Mouse (Mus musculus) CH12.LX (cell line): ENCODE data around the gene Cldn18. TPM values are rescaled to one million over a fixed set of nuclear protein-coding genes. Genes with fewer than 3 reads are reported as not detected.

Experiments
- DNase-seq: peaks from one replicate; pipeline ENCODE4 v3.0.0-alpha.2; 2013; ENCODE audit errors: extremely low read depth
- H3K27ac ChIP-seq: 2 replicates; pipeline ENCODE4 v1.5.1; 2012; ENCODE audit warnings: low read depth, mild to moderate bottlenecking, control low read depth, moderate library complexity; ENCODE audit not compliant: insufficient read depth
- H3K27me3 ChIP-seq: replicated peaks from 2 replicates; pipeline ENCODE3; 2012; ENCODE audit warnings: inconsistent platforms
- H3K36me3 ChIP-seq, 2 experiments: replicated peaks in 1 of 2; 2 replicates each; pipeline versions ENCODE3 to v1.6.1; 2012; ENCODE audit warnings: inconsistent platforms in 1 of 2, low read length in 1 of 2, mild to moderate bottlenecking in 1 of 2, mixed read lengths in 1 of 2, moderate library complexity in 1 of 2; ENCODE audit not compliant: control insufficient read depth in 1 of 2, insufficient read depth in 1 of 2
- H3K4me1 ChIP-seq, 2 experiments: 2 replicates each; pipeline ENCODE4 v1.6.1; 2012; ENCODE audit warnings: inconsistent platforms in 1 of 2, moderate library complexity in 1 of 2; ENCODE audit not compliant: insufficient read depth in 2 of 2, control insufficient read depth in 1 of 2
- H3K4me2 ChIP-seq: 2 replicates; pipeline ENCODE4 v1.6.1; 2012; ENCODE audit warnings: low read depth, mild to moderate bottlenecking, control low read depth; ENCODE audit not compliant: poor library complexity, insufficient read depth, severe bottlenecking
- H3K4me3 ChIP-seq, 3 experiments: fragments of 150-350 bp in 1 of 3; sonication (generic) in 1 of 3; replicated peaks in 1 of 3; 2 replicates each; pipeline versions ENCODE3 to v1.5.1; 2011 to 2012; ENCODE audit warnings: low read depth in 2 of 3, low read length in 2 of 3, mild to moderate bottlenecking in 2 of 3, moderate library complexity in 2 of 3, control low read depth in 1 of 3, improper control_type of control experiment in 1 of 3, inconsistent platforms in 1 of 3, mixed read lengths in 1 of 3; ENCODE audit not compliant: poor library complexity in 1 of 3
- H3K79me2 ChIP-seq: replicated peaks from 2 replicates; pipeline ENCODE4 v1.6.1; 2012; ENCODE audit warnings: mild to moderate bottlenecking, moderate library complexity; ENCODE audit not compliant: control insufficient read depth, poor library complexity, insufficient read depth, severe bottlenecking; ENCODE audit errors: extremely low read depth
- H3K9ac ChIP-seq: 2 replicates; pipeline ENCODE4 v1.6.1; 2012; ENCODE audit warnings: low read depth, mild to moderate bottlenecking, control low read depth, moderate library complexity; ENCODE audit not compliant: insufficient read depth
- H3K9me3 ChIP-seq: replicated peaks from 2 replicates; pipeline ENCODE3; 2012; ENCODE audit warnings: low read length, inconsistent platforms, mixed read lengths
- CHD2 ChIP-seq: IDR thresholded peaks from 2 replicates; pipeline ENCODE4 v1.6.1; 2011; ENCODE audit warnings: low read length, improper control_type of control experiment
- CTCF ChIP-seq, 2 experiments: IDR thresholded peaks in 1 of 2; conservative IDR thresholded peaks in 1 of 2; 2 replicates each; pipeline ENCODE4 v1.5.1; 2011 to 2012; ENCODE audit warnings: low read depth in 2 of 2, low read length in 2 of 2, improper control_type of control experiment in 1 of 2, inconsistent platforms in 1 of 2, mild to moderate bottlenecking in 1 of 2, moderate library complexity in 1 of 2
- ELF1 ChIP-seq: IDR thresholded peaks from 2 replicates; pipeline ENCODE4 v1.6.1; 2014; ENCODE audit warnings: low read depth, mild to moderate bottlenecking, inconsistent platforms, low read length, improper control_type of control experiment
- ETS1 ChIP-seq: conservative IDR thresholded peaks from 2 replicates; pipeline ENCODE4 v1.6.1; 2012; ENCODE audit warnings: low read depth, mild to moderate bottlenecking, inconsistent platforms, low read length, improper control_type of control experiment, moderate library complexity
- GABPA ChIP-seq: IDR thresholded peaks from 2 replicates; pipeline ENCODE4 v1.6.1; 2012; ENCODE audit warnings: low read depth, low read length, improper control_type of control experiment, inconsistent platforms; ENCODE audit not compliant: insufficient replicate concordance
- HCFC1 ChIP-seq: IDR thresholded peaks from 2 replicates; pipeline ENCODE4 v1.6.1; 2012; ENCODE audit warnings: low read depth, mild to moderate bottlenecking, inconsistent platforms, low read length, improper control_type of control experiment
- JUN ChIP-seq: IDR thresholded peaks from 2 replicates; pipeline ENCODE4 v1.6.1; 2011; ENCODE audit warnings: low read depth, mild to moderate bottlenecking, low read length, improper control_type of control experiment, moderate library complexity; ENCODE audit not compliant: insufficient read depth
- JUND ChIP-seq: conservative IDR thresholded peaks from 2 replicates; pipeline ENCODE4 v1.6.1; 2011; ENCODE audit warnings: low read depth, low read length, improper control_type of control experiment
- KAT2A ChIP-seq: IDR thresholded peaks from 2 replicates; pipeline ENCODE4 v1.6.1; 2012; ENCODE audit warnings: low read length, improper control_type of control experiment, inconsistent platforms; ENCODE audit not compliant: insufficient replicate concordance
- MEF2A ChIP-seq: IDR thresholded peaks from 2 replicates; pipeline ENCODE4 v1.6.1; 2014; ENCODE audit warnings: low read depth, mild to moderate bottlenecking, inconsistent platforms, low read length, improper control_type of control experiment, borderline replicate concordance
- NELFE ChIP-seq: IDR thresholded peaks from 2 replicates; pipeline ENCODE4 v1.6.1; 2011; ENCODE audit warnings: low read depth, low read length, improper control_type of control experiment
- NRF1 ChIP-seq: IDR thresholded peaks from 2 replicates; pipeline ENCODE4 v1.6.1; 2014; ENCODE audit warnings: low read depth, mild to moderate bottlenecking, inconsistent platforms, low read length, improper control_type of control experiment, moderate library complexity
- RAD21 ChIP-seq: IDR thresholded peaks from 2 replicates; pipeline ENCODE4 v1.6.1; 2011; ENCODE audit warnings: low read depth, mild to moderate bottlenecking, low read length, improper control_type of control experiment, moderate library complexity
- SIN3A ChIP-seq: IDR thresholded peaks from 2 replicates; pipeline ENCODE4 v1.6.1; 2012; ENCODE audit warnings: low read length, improper control_type of control experiment, inconsistent platforms
- TBP ChIP-seq: conservative IDR thresholded peaks from 2 replicates; pipeline ENCODE4 v1.6.1; 2011; ENCODE audit warnings: low read depth, low read length, improper control_type of control experiment
- TCF12 ChIP-seq: IDR thresholded peaks from 2 replicates; pipeline ENCODE4 v1.6.1; 2014; ENCODE audit warnings: low read depth, mild to moderate bottlenecking, inconsistent platforms, low read length, improper control_type of control experiment
- USF2 ChIP-seq: conservative IDR thresholded peaks from 2 replicates; pipeline ENCODE4 v1.6.1; 2011; ENCODE audit warnings: low read depth, low read length, improper control_type of control experiment
- ZMIZ1 ChIP-seq: IDR thresholded peaks from 2 replicates; pipeline ENCODE4 v1.6.1; 2012; ENCODE audit warnings: low read depth, mild to moderate bottlenecking, inconsistent platforms, low read length, improper control_type of control experiment
- ZNF384 ChIP-seq: IDR thresholded peaks from 2 replicates; pipeline ENCODE4 v1.6.1; 2012; ENCODE audit warnings: low read depth, low read length, improper control_type of control experiment, inconsistent platforms
- dilution Hi-C: fragments of 300-500 bp; cut with MboI; formaldehyde crosslinking; loops from 2 replicates; pipeline ENCODE4 v1.14.3; 2020; ENCODE audit warnings: low sequenced_read_pairs; ENCODE audit not compliant: extremely low pct_unique_long_range_greater_than_20kb, extremely low pct_ligation_motif_present
- in situ Hi-C: fragments of 300-500 bp; cut with MboI; formaldehyde crosslinking; loops from 3 replicates; pipeline ENCODE4 v1.14.3; 2019; ENCODE audit warnings: low sequenced_read_pairs, low pct_ligation_motif_present, low pct_unique_long_range_greater_than_20kb, mixed read lengths
- polyA plus RNA-seq: library from polyadenylated mRNA; unstranded; fragments of >175 nt; gene quantifications from 2 replicates; pipeline ENCODE4 v1.2.1, GENCODE M21; 2012; ENCODE audit warnings: low read depth; ENCODE audit not compliant: insufficient read length
- total RNA-seq, 2 experiments: library from RNA; depleted of rRNA; stranded (reverse); fragments of 300-350 nt in 1 of 2; fragments of >200 nt in 1 of 2; gene quantifications; 2 replicates each; pipeline ENCODE4 v1.2.3; 2012 to 2014

Gene Cldn18
- total and polyA plus RNA-seq, 3 experiments, result not detected

GRCm38 (mm10) chr9:99707425-99708126 is 9.5 kb downstream of the Cldn18 start:
- H3K27me3 ChIP-seq, result peaks cover 19% of the 10 kb centered on the region
- no peaks in the 10 kb centered on the region for H3K4me1 ChIP-seq
- no peaks in the 10 kb centered on the region for H3K79me2 ChIP-seq
- TF ChIP-seq KAT2A (no peak), CHD2 (no peak), RAD21 (no peak), ZMIZ1 (no peak), HCFC1 (no peak), ETS1 (no peak), CTCF (conservative IDR thresholded peaks at IDR 0.05 in 1 of 2, IDR thresholded peaks at IDR 0.05 in 1 of 2; ENCODE audit: low read depth in 2 of 2, low read length in 2 of 2) (no peak), NRF1 (no peak), TBP (no peak), JUND (no peak)
- no peak overlapping the region for H3K9ac ChIP-seq
- no peak overlapping the region for H3K27ac ChIP-seq
- in situ Hi-C loops (no loop called here), dilution Hi-C loops (no loop called here)
- no peak overlapping the region for H3K4me2 ChIP-seq
- no peaks in the 10 kb centered on the region for H3K36me3 ChIP-seq
- H3K4me3 ChIP-seq, result no peak overlapping the region
- H3K9me3 ChIP-seq, result peaks cover 4% of the 10 kb centered on the region
- no peak for DNase-seq

GRCm38 (mm10) chr9:99706264-99706663 is 10.8 kb downstream of the Cldn18 start:
- H3K4me2 ChIP-seq, result no peak overlapping the region
- no peak overlapping the region for H3K9ac ChIP-seq
- no peaks in the 10 kb centered on the region for H3K4me1 ChIP-seq
- H3K27ac ChIP-seq, result no peak overlapping the region
- dilution Hi-C loops (no loop called here), in situ Hi-C loops (no loop called here)
- no peaks in the 10 kb centered on the region for H3K79me2 ChIP-seq
- H3K9me3 ChIP-seq, result peaks cover 4% of the 10 kb centered on the region
- no peaks in the 10 kb centered on the region for H3K36me3 ChIP-seq
- no peak for DNase-seq
- no peak for TF ChIP-seq TCF12
- TF ChIP-seq ETS1, result no peak
- TF ChIP-seq CTCF (conservative IDR thresholded peaks at IDR 0.05 in 1 of 2, IDR thresholded peaks at IDR 0.05 in 1 of 2; ENCODE audit: low read depth in 2 of 2, low read length in 2 of 2), result no peak
- no peak for TF ChIP-seq JUND
- peaks cover 16% of the 10 kb centered on the region for H3K27me3 ChIP-seq
- no peak overlapping the region for H3K4me3 ChIP-seq

GRCm38 (mm10) chr9:99703711-99704110 is 13.4 kb downstream of the Cldn18 start:
- no peaks in the 10 kb centered on the region for H3K4me1 ChIP-seq
- no peak for DNase-seq
- dilution Hi-C loops, result no loop called here
- no peak overlapping the region for H3K27ac ChIP-seq
- TF ChIP-seq GABPA (no peak), CTCF (conservative IDR thresholded peaks at IDR 0.05 in 1 of 2, IDR thresholded peaks at IDR 0.05 in 1 of 2; ENCODE audit: low read depth in 2 of 2, low read length in 2 of 2) (no peak), USF2 (no peak), ELF1 (no peak), SIN3A (no peak), CHD2 (no peak), NELFE (no peak), JUN (no peak), MEF2A (no peak), ZNF384 (no peak)
- TF ChIP-seq, all 38 proteins: peak for 0
- in situ Hi-C loops, result no loop called here
- H3K4me3 ChIP-seq, result no peak overlapping the region
- H3K4me2 ChIP-seq, result no peak overlapping the region
- H3K9me3 ChIP-seq, result peaks cover 6% of the 10 kb centered on the region
- no peaks in the 10 kb centered on the region for H3K79me2 ChIP-seq
- H3K36me3 ChIP-seq, result no peaks in the 10 kb centered on the region
- H3K27me3 ChIP-seq, result peaks cover 12% of the 10 kb centered on the region
- H3K9ac ChIP-seq, result no peak overlapping the region
